Comparison of ENCODE assay signal across 26 mouse cellular contexts in genomic region chr7:141231111-141231510, GRCm38 (mm10). TPM values are rescaled to one million over a fixed set of nuclear protein-coding genes. Genes with fewer than 3 reads are reported as not detected.
A peak's percentile ranks its signal among the peaks of the same experiment; 100 is the strongest.
DNase-seq lines count a peak whose midpoint lies in the region; ATAC-seq and TF ChIP-seq lines count a peak whose summit lies in the region.
"Had no signal": no experiment of that assay in that cellular context is flagged by ENCODE, and none has a peak within 500 bp of the region (broad histone marks: within the 10 kb centered on the region; RNA-seq: fewer than 3 reads in every experiment).

No protein-coding gene starts in this region.

- peak; percentile 47 for DNase-seq in cerebellum, adult 9-10 months
- no peak for DNase-seq in cerebellum, adult 11 months
- no peak for DNase-seq in liver, embryonic 11.5 days (ENCODE audit: low spot score)
- no peak for DNase-seq in liver
- peak; percentile 42 to 53 for DNase-seq in cerebellum, postnatal 36 days
- DNase-seq in embryo, embryonic 10 days (ENCODE audit: low spot score) = no peak
- DNase-seq: adrenal gland, postnatal 25 days; embryo, embryonic 11 days; gastrocnemius, postnatal 14 days; kidney, adult 11 months; kidney, postnatal 14 days; layer of hippocampus, adult 9-11 months; lung, adult 18-20 months; lung, postnatal 4 days; retina, postnatal 1 day; right cerebral cortex, postnatal 14 days had no signal

- H3K9ac ChIP-seq in liver, embryonic 11.5 days (ENCODE audit: low read depth, low read length) = no peak overlapping the region
- H3K9ac ChIP-seq: embryonic facial prominence, embryonic 12.5 days; hindbrain, embryonic 15.5 days; limb, embryonic 15.5 days; stomach, embryonic 15.5 days had no signal

- H3K4me1 ChIP-seq in liver, embryonic 11.5 days (replicated peaks; ENCODE audit: control insufficient read depth, insufficient read depth, low read length) = peaks cover 15% of the 10 kb centered on the region
- H3K4me1 ChIP-seq in E14TG2a.4 (replicated peaks; ENCODE audit: low read depth, low read length) = peaks cover 49% of the 10 kb centered on the region

- no peak overlapping the region for H3K4me3 ChIP-seq in liver, embryonic 11.5 days (ENCODE audit: low read depth, low read length)
- H3K4me3 ChIP-seq in E14TG2a.4 (replicated peaks; ENCODE audit: low read length) = peak overlapping the region; percentile 100
- H3K4me3 ChIP-seq: embryonic facial prominence, embryonic 12.5 days; hindbrain, embryonic 15.5 days; limb, embryonic 10.5 days; limb, embryonic 15.5 days had no signal

- no peak for ATAC-seq in liver, embryonic 11.5 days (replicated peaks; ENCODE audit: low FRiP score)
- ATAC-seq: forebrain, embryonic 14.5 days; inflammation-experienced regulatory T-cells, adult 6 months; lung, postnatal 0 days; midbrain, embryonic 16.5 days had no signal

- WGBS in liver, embryonic 11.5 days = 96% methylated on average over 3 of the region's 3 CpGs

- H3K4me2 ChIP-seq in liver, embryonic 11.5 days = peak overlapping the region; percentile 98
- H3K4me2 ChIP-seq: limb, embryonic 15.5 days had no signal

- H3K36me3 ChIP-seq in liver, embryonic 11.5 days (ENCODE audit: control insufficient read depth, insufficient read depth, low read length) = peaks cover 36% of the 10 kb centered on the region
- H3K36me3 ChIP-seq in E14TG2a.4 (ENCODE audit: insufficient read depth, low read length) = peaks cover 65% of the 10 kb centered on the region

- no peak overlapping the region for H3K27ac ChIP-seq in liver, embryonic 11.5 days (ENCODE audit: low read depth, low read length)
- H3K27ac ChIP-seq: embryonic facial prominence, embryonic 12.5 days; hindbrain, embryonic 15.5 days; limb, embryonic 10.5 days; limb, embryonic 15.5 days; stomach, embryonic 15.5 days had no signal

- no peak for TF ChIP-seq CTCF in E14TG2a.4 (conservative IDR thresholded peaks at IDR 0.05; ENCODE audit: low read length)

- no peaks in the 10 kb centered on the region for H3K9me3 ChIP-seq in liver, embryonic 11.5 days (ENCODE audit: control insufficient read depth, low read length)
- H3K9me3 ChIP-seq in E14TG2a.4 (ENCODE audit: low read length) = no peaks in the 10 kb centered on the region
- H3K9me3 ChIP-seq: embryonic facial prominence, embryonic 12.5 days; hindbrain, embryonic 15.5 days; limb, embryonic 10.5 days; limb, embryonic 15.5 days; stomach, embryonic 15.5 days had no signal

- H3K27me3 ChIP-seq in liver, embryonic 11.5 days (replicated peaks; ENCODE audit: control insufficient read depth, insufficient read depth, low read length) = no peaks in the 10 kb centered on the region
- no peaks in the 10 kb centered on the region for H3K27me3 ChIP-seq in E14TG2a.4 (ENCODE audit: insufficient read depth, low read length)
- H3K27me3 ChIP-seq: embryonic facial prominence, embryonic 12.5 days; hindbrain, embryonic 15.5 days; limb, embryonic 15.5 days; stomach, embryonic 15.5 days had no signal

RNA-seq across cellular contexts. Expression of gene Phrf1, which starts 2.5 kb away (rescaled TPM):
- 70.9 and 81.0 TPM in 2 replicates for polyA plus RNA-seq in liver, embryonic 11.5 days (2014; fragmentation: Nextera tagmentation; extraction: Ambion mirVana)

RNA-seq across cellular contexts. Expression of gene Rassf7, which starts 15.5 kb away (rescaled TPM):
- 35.1 TPM in 2 replicates for polyA plus RNA-seq in liver, embryonic 11.5 days (2014; fragmentation: Nextera tagmentation; extraction: Ambion mirVana)

RNA-seq across cellular contexts. Expression of gene Lmntd2, which starts 17.2 kb away (rescaled TPM):
- polyA plus RNA-seq in liver, embryonic 11.5 days (2014; fragmentation: Nextera tagmentation; extraction: Ambion mirVana) = 1.8 and 2.6 TPM in 2 replicates

RNA-seq across cellular contexts. Expression of gene Irf7, which starts 35.2 kb away (rescaled TPM):
- 4.0 and 4.1 TPM in 2 replicates for polyA plus RNA-seq in liver, embryonic 11.5 days (2014; fragmentation: Nextera tagmentation; extraction: Ambion mirVana)

RNA-seq across cellular contexts. Expression of gene Lrrc56, which starts 37.2 kb away (rescaled TPM):
- polyA plus RNA-seq in liver, embryonic 11.5 days (2014; fragmentation: Nextera tagmentation; extraction: Ambion mirVana) = 20.8 and 20.9 TPM in 2 replicates

Comparison
In these comparisons a context has a peak if more than half of its experiments do, and no peak if none do; other contexts are left out.
1. DNase-seq: peak in cerebellum, adult 9-10 months (single experiment) and cerebellum, postnatal 36 days (2 of 2); none in cerebellum, adult 11 months (single experiment), liver, embryonic 11.5 days (single experiment), liver (single experiment) and embryo, embryonic 10 days (single experiment).